Mouse (Mus musculus) spleen, adult 2 months (tissue): Measurements from ENCODE around the gene Ubr2.

Experiments
- CTCF ChIP-seq: fragments of 200-500 bp; IDR thresholded peaks from 2 replicates; pipeline ENCODE4 v1.5.1; 2011; ENCODE audit warnings: mild to moderate bottlenecking, inconsistent platforms; ENCODE audit not compliant: insufficient read depth, insufficient read length, insufficient replicate concordance; ENCODE audit errors: extremely low read depth
- POLR2A ChIP-seq: fragments of 200-500 bp; IDR thresholded peaks from 2 replicates; pipeline ENCODE4 v1.6.1; 2011; ENCODE audit warnings: low read depth, low read length, inconsistent platforms

DNA sequence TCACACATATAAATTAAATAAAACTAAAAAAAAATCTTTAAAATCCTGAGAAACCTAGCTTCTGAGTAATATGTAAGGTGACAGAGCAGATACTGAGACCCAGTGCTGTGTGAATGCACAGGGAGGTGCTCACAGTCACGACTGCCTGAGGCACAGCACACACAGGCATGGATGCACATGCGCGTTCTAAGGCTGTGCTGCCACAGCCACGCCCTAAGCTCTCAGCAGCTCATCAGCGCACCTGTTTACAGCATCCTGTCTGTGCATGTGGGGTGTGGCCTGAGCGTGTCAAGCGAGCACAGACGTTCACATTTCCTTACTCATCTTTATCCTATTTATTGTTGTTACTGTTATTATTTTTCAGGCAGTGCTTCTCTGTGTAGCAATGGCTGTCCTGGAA, 69.9 kb downstream of the Ubr2 start:
- TF ChIP-seq POLR2A (no peak), CTCF (no peak)
